Mouse (Mus musculus) cerebellum, postnatal 10 days (tissue): ENCODE measurements around the gene Ahcyl1.
"Not testable (repeated sequence)": the region's sequence is repeated elsewhere in the genome, so short reads cannot be mapped to it uniquely, and the experiment has no call there.

Experiments used
- DNase-seq, 2 experiments: peaks; one replicate each; pipeline ENCODE4 v3.0.0; 2021; ENCODE audit warnings: mixed read lengths in 2 of 2

The Ahcyl1 gene

DNA sequence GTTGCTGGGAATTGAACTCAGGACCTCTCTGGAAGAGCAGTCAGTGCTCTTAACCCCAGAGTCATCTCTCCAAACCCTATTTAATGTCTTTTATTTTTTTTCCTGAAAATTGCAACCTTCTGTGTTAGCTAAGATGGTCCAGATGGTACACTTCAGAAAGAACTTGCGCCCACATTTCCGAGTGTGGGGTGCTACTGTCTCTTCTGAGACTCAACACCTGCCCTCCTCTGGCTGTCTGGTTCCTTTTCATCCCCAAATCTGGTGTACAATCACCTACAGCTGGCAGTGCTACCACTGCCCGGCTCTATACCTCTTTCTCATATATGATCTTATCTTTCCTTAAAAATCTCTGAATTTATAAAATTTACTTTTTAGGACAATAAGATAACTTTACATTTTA is 43.4 kb downstream of the Ahcyl1 start:
- DNase-seq, result no peak

DNA sequence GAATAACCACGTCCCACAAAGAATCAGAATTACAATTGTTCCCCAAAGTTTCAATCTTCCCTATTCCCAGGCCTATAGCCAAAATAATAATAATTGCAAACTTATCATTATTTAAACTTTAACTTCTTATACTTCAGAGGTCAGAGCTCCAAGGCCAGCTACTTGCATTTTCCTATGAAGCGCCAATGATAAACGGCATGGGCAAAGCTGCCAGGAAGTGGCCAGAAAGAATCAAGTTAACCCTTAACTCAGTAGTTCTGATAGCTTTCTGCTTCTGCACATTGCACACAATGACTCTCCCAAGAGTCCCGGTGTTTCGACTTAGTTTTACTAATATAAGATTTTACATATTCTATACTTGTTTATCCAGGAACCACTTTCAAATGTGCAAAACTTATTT is 46.1 kb downstream of the Ahcyl1 start:
- not testable (repeated sequence) for DNase-seq

DNA sequence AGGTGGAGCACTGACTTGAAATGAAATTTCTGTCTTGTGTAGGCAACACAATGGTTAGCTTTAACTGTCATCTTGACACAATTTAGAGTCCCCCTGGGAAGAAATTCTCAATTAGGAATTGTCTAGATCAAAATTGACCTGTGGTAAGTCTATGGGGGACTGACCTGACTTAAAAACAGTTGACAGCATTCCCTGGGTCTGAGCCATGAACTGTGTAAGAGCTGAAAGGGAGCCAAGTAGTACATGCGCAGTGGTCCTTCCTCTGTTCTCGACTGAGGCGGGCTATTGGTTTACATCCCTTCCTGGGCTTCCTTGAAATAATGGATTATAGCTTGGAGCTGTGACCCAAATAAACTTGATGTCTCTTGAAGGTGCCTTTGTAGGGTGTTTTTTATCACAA is 49.4 kb downstream of the Ahcyl1 start:
- peak; percentile 48 to 52 for DNase-seq

DNA sequence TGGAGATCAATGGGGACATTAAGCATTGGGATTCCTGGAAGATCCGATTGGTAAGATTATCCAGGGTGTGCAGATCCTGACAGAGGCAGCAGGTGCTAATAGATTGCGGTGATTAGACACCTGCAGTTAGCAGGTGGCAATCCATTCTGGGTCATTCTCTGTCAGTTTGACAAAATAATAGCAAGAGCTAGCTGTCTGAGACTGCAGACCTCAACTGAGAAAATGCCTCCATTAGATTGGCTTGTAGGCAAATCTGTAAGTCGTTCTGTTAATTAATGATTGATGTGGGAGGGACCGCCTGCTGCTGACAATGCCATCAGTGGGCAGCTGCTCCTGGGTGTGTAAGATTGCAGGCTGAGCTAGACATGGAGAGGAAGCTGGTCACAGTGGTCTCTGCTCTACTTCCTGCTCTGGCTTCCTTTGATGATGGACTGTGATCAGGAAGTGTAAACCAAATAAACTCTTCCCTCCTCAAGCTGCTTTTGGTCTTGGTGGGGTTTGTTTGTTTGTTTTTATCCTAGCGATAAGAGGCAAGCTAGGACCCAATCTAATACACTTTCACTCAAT is 58.7 kb downstream of the Ahcyl1 start:
- no peak for DNase-seq

DNA sequence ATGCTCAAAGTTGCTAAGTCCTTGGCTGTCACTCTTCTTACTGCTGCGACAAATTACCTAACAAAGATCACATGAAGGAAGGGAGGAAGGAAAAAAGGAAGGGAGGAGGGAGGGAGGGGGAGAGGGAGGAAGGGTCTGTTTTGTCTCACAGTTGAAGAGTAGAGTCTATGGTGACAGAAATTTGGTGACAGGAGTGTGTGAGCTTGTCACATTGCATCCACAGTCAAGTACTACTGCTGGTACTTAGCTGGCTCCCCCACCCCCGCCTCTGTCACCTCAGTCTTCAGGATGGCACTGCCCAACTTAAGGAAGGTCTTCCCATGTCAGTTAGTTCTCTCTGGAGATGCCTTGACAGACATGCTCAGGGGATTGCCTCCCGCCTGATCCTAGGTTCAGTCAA is 60.1 kb downstream of the Ahcyl1 start:
- DNase-seq, result no peak

DNA sequence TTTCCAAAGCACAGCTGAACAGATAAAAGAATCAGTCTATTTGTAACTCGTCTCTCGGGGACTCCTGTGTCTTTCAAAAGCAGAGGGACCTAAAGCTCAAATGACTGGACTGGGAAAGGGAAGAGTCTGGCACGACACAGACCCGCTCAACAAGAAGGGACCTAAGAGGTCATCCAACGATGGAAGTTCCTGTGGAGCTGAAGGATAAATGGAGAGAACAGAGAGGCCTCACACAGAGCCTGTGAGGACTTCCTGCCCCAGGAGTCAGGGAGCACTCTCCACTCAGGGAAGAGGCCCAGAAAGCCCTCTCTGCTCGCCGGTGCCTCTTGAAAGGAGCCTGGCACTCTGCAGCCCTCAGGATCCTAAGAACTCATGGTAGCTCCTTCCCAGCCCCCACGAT is 60.5 kb downstream of the Ahcyl1 start:
- DNase-seq, result no peak

DNA sequence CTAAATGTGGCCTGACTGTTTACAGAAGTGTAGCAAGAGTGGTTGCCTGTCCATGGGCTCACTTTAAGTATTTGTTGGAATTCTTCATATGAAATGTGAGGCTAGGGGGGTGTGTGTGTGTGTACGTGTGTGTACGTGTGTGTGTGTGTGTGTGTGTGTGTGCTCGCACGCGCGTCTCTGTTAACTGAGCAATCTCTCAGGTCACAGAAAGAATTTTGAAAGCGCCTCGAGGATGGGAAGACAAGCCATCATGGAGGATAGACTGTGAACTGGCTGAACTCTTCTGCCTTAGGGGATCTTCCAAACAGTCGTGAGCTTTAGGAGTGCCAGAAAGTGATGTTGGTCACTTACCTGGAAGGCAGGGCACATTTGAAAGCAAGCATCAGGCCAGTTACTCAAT is 62.5 kb downstream of the Ahcyl1 start:
- no peak for DNase-seq

DNA sequence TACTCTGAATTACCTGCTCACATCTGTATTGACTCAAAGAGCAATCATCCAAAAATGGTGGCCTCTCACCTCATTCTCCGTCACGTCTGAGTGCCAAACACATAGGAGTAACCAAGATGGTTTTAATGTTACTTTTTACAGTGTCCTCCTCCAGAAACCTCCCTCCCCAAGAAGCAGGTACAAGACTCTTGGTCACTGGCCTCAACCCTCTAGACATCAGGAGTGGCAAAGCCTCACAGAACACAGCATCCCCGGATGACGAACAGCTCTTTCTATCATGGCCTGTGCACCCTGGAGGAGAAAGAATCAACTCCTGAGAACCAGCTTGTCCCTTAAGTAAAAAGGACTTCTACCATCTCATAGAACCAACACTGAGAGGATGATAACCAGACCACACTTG is 63.6 kb downstream of the Ahcyl1 start:
- DNase-seq, result no peak

DNA sequence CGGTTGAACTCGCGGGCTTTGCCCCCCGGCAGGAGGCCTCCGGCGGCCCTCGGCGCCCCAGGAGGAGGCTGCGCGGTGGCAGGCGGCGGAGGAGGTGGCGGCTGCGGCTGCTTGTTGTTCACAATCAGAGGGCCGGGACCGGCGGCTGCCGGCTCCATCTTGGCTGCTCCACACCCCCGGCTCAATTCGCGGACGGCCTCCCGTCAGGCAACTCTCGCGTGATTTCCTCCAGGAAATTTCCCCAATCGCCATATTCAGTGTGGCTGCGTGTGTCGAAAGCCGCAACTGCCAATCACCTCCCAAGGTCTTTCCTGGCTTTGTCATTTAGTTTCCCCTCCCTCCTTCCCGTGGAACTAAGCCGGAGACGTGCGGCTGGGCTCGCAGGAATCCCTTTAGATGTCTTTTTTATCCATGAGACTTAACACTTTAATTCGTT is 64.8 kb downstream of the Ahcyl1 start, which contains the start of gene Strip1:
Gene Strip1 (minus strand): TSS at position 172 of the 436 bp plus-strand sequence.
- DNase-seq, result peak; percentile 97

DNA sequence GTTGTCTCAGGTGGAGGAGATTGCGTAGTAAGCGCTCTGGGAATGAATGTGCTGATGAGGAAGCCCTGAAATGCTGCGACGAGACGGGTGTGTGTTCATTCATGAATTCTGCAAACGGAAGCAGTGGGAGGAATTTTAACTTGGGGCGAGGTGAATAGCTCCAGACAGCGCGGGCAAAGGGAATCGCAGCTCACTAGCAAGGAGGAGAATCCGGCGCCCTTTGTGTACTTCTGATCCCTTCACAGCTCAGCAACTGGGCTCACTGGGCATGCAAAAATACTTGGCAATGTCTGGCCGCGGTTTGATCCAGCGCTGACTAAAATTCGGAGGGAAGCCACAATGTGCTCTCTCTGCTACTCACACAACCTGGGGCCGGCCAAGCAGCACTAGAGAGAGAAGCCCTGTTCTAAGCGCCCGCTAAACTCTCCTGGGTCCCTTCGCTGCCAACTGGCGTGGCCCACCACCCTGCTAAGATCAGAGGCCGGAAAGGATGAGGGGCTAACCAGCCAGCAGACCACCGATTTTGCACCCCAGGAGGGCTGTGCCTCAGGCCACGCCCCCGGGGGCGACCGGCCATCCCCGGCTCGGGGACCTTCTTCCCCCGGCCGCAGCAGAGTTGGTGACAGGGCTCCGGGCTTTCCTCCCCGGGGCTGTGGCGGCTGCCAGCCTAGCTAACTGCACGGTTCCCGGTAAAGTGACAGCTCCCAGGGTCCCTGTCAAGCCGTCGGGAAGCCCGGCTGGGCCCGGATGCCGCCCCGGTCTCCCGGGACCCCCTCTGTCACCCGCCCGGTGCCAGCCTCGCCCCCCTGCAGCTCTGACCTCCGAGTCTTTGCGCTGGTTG is 65.5 kb downstream of the Ahcyl1 start, which contains the start of gene Gm10961:
Gene Gm10961 (plus strand): TSS at position 641 of the 841 bp plus-strand sequence.
- peak; percentile 82 to 83 for DNase-seq

DNA sequence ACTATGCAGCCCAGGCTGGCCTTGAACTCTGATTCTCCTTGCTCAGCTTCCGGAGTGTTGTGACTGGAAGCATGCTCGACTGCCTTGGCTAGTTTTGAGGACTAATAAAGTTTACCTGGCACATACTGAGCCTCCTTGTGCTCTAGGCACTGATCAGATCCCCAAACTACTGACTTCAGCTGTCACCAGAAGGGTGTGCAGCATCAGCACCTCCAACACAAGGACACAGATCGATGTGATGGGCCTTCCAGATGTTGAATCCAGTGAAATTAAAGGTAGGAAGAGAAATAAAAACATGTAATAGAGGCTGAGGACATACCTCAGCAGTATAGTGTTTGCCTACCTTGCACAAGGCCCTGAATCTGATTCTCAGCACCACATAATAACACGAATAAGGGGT is 66.9 kb downstream of the Ahcyl1 start:
- no peak for DNase-seq

DNA sequence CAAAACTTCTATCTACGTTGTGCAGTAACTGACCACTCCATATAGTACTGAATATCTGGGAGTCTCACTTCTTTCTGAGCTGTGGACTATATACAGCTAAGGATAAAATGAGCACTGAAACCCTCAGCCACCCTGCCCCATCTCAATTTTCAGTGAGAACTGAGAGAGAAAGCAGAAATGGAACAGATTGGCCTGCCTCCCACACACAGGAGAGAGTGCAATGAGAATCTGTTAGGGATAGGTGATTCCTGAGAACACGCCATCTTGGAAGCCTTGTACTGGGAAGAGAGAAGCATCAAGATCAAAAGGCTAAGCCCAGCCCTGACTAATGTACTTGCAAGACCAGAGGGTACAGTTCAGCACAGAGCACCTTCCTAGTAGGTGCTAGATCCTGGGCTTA is 67.8 kb downstream of the Ahcyl1 start:
- DNase-seq, result no peak

DNA sequence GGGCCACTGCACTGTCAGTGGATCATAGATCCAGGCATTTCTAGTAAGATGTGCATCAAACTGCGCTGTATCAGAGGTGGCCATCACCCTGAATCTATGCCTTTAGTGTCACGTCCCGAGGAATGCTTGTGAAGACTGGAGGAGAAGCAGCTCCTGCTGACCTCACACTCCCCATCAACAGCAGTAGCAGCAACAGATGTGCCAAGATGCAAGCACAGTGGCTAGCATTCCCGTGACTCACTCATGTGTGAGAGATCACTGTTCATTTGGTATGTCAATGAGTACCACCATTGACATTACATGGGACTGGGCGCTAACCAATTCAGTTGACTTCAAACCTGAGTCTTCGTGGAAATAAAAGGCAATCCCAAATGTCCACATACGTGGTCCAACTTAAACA is 68.7 kb downstream of the Ahcyl1 start:
- no peak for DNase-seq

DNA sequence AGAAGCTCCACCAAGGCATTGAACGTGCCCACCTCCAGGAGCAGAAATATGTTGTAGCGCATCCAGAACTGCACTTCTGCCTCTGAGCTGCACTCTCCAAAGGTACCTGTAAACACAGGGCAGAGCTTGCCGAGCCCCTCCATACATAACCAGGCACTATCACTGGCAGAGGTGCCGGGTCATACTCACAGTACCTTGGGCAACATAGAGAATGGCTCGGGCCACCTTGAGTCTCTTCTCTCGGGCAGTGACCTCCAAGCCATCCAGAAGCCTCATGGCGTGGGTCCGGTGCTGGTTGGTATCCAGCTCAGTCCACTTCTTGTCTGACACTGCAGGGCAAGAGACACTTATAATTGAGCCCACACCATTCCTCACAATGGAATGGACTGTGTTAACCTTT is 69.6 kb downstream of the Ahcyl1 start:
- no peak for DNase-seq

DNA sequence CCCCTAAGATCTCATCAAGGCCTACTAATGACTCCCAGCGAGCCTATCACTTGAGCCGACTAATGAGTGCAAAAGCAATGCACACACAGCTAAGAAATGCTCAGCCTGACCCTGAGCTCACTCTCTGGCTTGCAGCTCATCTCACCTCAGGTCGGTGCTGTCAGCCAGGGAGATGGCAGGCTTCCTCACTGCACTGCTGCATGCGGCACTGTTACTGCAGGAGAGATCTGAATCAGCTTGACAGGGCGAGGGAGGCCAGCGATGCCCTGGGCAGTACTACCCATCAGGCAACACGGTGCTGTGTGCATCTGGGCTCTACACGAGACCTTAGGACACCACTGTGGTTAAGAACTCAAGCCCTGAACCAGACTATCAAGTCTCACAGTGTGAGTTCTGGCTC is 70.8 kb downstream of the Ahcyl1 start:
- DNase-seq, result no peak

DNA sequence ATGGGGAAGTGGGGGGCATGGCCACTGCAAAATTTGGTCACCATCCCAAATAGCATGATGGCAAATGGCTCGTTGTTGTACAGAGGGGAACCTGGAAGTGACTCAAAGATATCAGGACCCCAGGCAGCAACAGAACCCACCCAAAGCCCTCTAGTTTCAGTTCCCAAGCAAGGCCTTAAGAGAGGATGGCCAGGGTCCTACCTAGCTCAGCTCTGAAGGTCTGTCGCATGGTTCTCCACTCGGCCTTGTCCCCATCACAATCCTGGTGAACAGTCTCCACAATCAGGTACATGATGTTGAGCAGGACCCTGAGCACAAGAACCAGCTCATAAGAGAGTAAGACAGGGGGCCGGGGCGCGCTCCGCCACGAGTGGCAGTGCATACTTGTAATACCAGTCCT is 71.9 kb downstream of the Ahcyl1 start:
- no peak for DNase-seq

DNA sequence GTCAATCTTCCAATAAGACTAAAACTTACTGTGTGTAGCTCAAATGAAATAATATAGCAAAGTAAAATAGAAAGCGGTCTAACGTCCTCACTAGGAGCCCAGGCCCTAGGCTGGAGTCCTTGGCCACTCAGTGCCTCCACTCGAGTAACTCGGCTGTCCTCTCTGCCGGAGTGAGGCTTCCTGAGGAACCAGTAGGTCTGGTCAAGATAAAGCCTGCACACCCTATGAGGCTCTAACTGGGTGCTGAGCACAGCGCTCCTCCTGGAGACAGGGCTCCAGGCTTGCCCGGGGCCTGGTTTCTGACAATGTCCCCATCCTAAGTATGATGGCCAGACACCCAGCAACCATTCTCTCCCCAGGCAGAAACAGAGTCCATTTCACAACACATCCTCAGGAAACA is 73.8 kb downstream of the Ahcyl1 start:
- DNase-seq, result no peak

DNA sequence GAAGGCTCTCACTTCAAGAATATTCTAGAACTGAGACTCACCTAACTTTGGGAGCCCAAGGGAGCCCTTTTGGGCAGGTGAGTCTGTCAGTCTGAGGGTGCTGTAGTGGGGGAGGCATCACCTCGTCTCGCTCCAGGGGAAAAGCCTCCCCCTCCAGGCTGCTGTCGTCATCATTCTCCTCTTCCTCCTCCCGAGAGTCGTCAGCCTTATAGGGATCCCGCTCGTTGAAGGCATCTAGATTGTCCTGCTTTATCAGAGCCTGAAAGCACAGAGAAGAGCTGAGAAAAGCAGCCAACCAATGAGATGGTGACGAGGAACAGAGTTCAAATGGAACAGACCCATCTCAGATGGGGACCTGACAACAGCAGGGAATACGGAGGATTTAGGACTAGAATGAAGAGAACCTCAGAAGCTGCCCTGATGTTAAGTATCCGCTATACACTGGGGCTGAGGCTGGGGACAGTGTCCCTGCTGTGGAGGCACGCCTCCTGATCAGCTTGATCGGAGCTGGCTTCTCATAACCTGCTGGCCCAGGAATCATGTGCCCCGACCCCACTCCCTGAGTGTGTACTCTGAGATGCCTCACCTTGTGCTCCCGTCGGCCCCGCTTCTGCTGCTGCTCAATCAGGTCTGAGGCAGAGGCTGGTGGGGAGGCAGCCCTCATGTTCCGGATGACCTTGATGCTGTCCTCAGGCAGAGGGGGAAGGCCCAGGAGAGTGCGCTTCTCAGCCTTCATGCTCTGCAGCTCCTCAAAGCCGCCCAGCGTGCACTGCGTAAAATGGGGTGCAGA is 74.9 kb downstream of the Ahcyl1 start:
- DNase-seq, result no peak

DNA sequence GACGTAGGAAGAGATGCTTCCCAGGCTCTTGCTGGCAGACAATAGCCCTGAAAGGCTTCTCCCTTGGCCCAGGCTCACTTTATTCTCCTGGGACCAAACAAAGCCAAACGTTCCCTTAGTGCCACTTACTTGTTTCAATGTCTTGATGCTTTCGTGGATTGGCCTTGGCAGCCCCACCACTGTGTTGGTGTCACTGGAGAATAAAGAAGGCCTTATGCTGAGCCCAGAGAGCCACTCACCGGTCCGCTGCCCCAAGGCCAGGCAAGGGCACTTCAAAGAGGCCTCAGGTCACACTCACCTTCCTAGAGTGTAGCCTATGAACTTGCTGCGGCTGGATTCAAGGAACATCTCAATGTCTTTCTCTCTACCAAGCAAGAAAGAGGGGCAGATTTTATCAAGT is 76.4 kb downstream of the Ahcyl1 start:
- no peak for DNase-seq

DNA sequence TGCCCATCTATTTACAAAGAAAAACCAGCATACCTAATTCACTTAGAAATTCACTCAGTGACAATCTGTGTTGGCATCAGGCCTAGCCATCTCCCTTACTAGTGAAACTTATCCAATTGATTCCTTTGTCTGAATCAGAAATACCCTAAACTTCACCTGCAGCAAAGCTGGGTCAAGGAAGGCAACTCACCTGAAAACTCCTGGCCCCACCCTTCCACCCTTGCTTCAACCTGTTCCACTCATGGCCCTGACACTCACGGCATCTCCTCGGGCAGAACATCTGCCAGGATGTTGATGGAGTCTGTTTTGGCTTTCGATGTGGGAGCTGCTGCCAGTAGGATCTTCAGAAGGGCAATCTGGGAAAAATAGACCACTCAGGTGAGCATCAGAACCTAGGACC is 78.6 kb downstream of the Ahcyl1 start:
- no peak for DNase-seq
